Mouse (Mus musculus) forebrain, embryonic 10.5 days (tissue): ENCODE results near the gene Robo1. TPM values are rescaled to one million over a fixed set of nuclear protein-coding genes. Genes with fewer than 3 reads are reported as not detected.
"Not testable (repeated sequence)": the region's sequence is repeated elsewhere in the genome, so short reads cannot be mapped to it uniquely, and the experiment has no call there.

Source experiments
- DNase-seq: peaks from one replicate; pipeline ENCODE4 v3.0.0-alpha.2; 2017; ENCODE audit warnings: low spot score; ENCODE audit errors: extremely low spot score
- H3K27ac ChIP-seq: fragments of 300-500 bp; sonication (generic); 2 replicates; pipeline ENCODE4 v1.5.1; 2016; ENCODE audit warnings: mild to moderate bottlenecking
- H3K27me3 ChIP-seq: fragments of 300-500 bp; sonication (generic); 2 replicates; pipeline ENCODE4 v1.6.1; 2016; ENCODE audit warnings: mild to moderate bottlenecking; ENCODE audit not compliant: poor library complexity, severe bottlenecking
- H3K36me3 ChIP-seq: fragments of 300-500 bp; sonication (generic); replicated peaks from 2 replicates; pipeline ENCODE4 v1.6.1; 2016; ENCODE audit warnings: mild to moderate bottlenecking, moderate library complexity
- H3K4me1 ChIP-seq: fragments of 300-500 bp; sonication (generic); 2 replicates; pipeline ENCODE4 v1.6.1; 2016
- H3K4me3 ChIP-seq: fragments of 300-500 bp; sonication (generic); 2 replicates; pipeline ENCODE4 v1.5.1; 2016; ENCODE audit warnings: mild to moderate bottlenecking, moderate library complexity
- H3K9me3 ChIP-seq: fragments of 300-500 bp; sonication (generic); 2 replicates; pipeline ENCODE4 v1.6.1; 2016; ENCODE audit warnings: mild to moderate bottlenecking, moderate library complexity
- WGBS: fragments of 180-500 bp; shearing (Covaris S2); methylation state at CpG from one replicate; pipeline ENCODE4 v1.1.7; 2016; 5-methylcytosine and 5-hydroxymethylcytosine counted together
- polyA plus RNA-seq: library from polyadenylated mRNA; unstranded; fragments of >200 nt; fragmentation: Nextera tagmentation; extraction: Ambion mirVana; gene quantifications from 2 replicates; pipeline ENCODE4 v1.2.1, GENCODE M21; 2016

Robo1 gene
- polyA plus RNA-seq, 1 experiment from 2014 or later: 22.0 TPM

GRCm38 (mm10) chr16:72470037-72470673 is 162.0 kb downstream of the Robo1 start:
- DNase-seq: no peak
- Histone ChIP-seq H3K9me3 (no peaks in the 10 kb centered on the region), H3K4me3 (no peak overlapping the region), H3K36me3 (no peaks in the 10 kb centered on the region), H3K4me1 (peaks cover 12% of the 10 kb centered on the region), H3K27me3 (no peaks in the 10 kb centered on the region), H3K27ac (no peak overlapping the region)
- WGBS: 46% methylated on average over 2 of the region's 2 CpGs

GRCm38 (mm10) chr16:72510716-72511199 is 202.7 kb downstream of the Robo1 start:
- DNase-seq: peak; percentile 41
- Histone ChIP-seq H3K4me3 (peak overlapping the region; percentile 23), H3K4me1 (peaks cover 14% of the 10 kb centered on the region), H3K27me3 (peaks cover 80% of the 10 kb centered on the region), H3K36me3 (no peaks in the 10 kb centered on the region), H3K27ac (no peak overlapping the region), H3K9me3 (no peaks in the 10 kb centered on the region)
- 13% methylated on average over 6 of the region's 6 CpGs for WGBS

- no peak overlapping the region for H3K4me3 ChIP-seq
- H3K36me3 ChIP-seq: no peaks in the 10 kb centered on the region
- no peak overlapping the region for H3K27ac ChIP-seq
- H3K9me3 ChIP-seq: no peaks in the 10 kb centered on the region
- no peak for DNase-seq
- no peaks in the 10 kb centered on the region for H3K27me3 ChIP-seq
- peaks cover 5% of the 10 kb centered on the region; the same call in 1 of the 2 replicates for H3K4me1 ChIP-seq
- WGBS: 84% methylated on average over 2 of the region's 2 CpGs
These were observed 223.2 kb downstream of the Robo1 start for GRCm38 (mm10) chr16:72531337-72531736.

DNA sequence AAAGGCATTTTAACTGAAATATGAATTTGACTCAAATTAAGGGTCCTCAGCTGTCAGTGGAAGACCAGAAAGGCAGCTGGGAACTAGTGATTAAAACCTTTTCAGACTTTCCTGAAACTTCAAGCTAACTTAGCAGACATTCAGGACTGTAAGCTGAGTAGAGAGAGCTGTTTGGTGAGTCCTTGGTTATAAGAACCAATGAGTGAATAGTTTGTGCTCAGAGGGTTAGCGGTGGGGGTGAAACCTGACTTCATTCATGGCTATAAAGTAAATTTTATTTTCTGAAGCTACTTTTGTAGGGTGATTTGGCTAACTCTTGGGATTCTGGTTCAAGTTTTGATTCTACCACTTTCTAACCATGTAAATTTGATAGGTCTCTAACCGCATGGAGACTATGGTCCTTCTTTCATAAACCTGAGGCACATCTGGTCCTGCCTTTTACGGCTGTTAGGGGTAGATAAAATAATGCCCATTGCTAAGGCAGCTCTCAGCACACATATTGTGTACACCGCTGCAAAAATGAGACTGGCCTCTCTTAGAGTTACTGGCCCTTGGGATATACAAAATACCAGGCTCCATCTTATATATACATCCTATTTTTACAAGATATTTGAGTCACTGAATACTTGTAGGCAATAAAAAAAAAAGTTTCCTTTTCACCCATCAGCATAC is 225.9 kb downstream of the Robo1 start:
- WGBS: 91% methylated on average over 4 of the region's 4 CpGs

GRCm38 (mm10) chr16:72538171-72538570 is 230.1 kb downstream of the Robo1 start:
- Histone ChIP-seq H3K27me3 (0 out of 2 replicates have a peak, but pooled peaks cover 5% of the 10 kb centered on the region), H3K4me1 (no peaks in the 10 kb centered on the region), H3K27ac (no peak overlapping the region), H3K36me3 (no peaks in the 10 kb centered on the region), H3K9me3 (no peaks in the 10 kb centered on the region), H3K4me3 (no peak overlapping the region)
- 73% methylated on average over 3 of the region's 3 CpGs for WGBS
- no peak for DNase-seq

More for the DNA sequence above, 225.9 kb downstream of the Robo1 start:
- Histone ChIP-seq H3K27ac (no peak overlapping the region), H3K4me1 (peaks cover 5% of the 10 kb centered on the region; the same call in 1 of the 2 replicates), H3K4me3 (no peak overlapping the region), H3K36me3 (no peaks in the 10 kb centered on the region), H3K27me3 (no peaks in the 10 kb centered on the region), H3K9me3 (no peaks in the 10 kb centered on the region)
- DNase-seq: no peak

- Histone ChIP-seq H3K36me3 (no peaks in the 10 kb centered on the region), H3K4me3 (no peak overlapping the region), H3K9me3 (no peaks in the 10 kb centered on the region), H3K4me1 (peaks cover 20% of the 10 kb centered on the region), H3K27me3 (peaks cover 11% of the 10 kb centered on the region; the same call in 1 of the 2 replicates), H3K27ac (no peak overlapping the region)
- DNase-seq: no peak
- WGBS: 77% methylated on average over 3 of the region's 3 CpGs
These were observed 235.8 kb downstream of the Robo1 start for GRCm38 (mm10) chr16:72543928-72544327.

DNA sequence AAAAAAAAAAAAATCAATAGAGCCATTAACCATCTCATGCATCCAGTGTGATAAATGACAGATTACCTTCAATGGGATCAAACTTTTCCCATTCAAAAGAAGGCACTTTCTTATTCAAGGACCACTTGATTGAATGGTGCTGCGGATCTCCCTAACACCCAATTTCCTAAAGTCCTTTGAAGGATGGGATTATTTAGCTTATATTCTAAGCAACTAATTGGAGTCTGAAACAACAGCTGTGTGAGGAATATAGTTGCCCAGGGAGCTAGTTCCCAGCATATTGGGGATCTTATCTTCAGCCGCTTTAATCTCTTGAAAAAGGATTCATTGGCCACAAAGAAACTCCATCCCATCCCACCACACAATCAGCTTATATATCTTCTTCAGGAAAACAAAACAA is 236.8 kb downstream of the Robo1 start:
- H3K27me3 ChIP-seq: peaks cover 11% of the 10 kb centered on the region; the same call in 1 of the 2 replicates
- DNase-seq: no peak

DNA sequence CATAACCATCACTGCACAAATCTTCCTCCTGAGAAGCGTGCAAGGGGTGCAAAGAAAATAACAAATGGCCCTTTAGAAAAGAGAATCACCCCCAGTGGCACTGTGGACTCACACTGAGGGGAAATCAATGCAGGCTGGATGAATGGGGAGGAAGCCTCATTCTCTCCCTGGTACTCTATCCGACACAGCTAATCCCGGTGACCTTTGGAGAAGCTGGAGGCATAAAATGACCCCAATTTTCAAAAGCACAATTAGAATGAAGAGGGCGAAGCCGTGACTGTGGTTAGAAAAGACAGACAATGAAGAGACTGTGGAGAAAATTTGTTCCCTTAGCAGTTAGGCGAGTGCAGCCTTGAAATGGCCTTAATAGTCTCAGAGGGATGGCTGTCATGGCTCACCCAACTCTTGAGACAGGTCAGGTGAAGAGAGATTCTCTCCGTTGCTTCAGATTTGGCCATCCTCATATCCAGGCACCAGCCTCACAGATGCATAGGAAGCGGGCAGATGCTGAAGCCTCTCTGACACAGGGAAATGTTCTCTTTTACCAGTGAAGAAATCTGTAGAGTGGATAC is 243.7 kb downstream of the Robo1 start:
- 6% methylated on average over 8 of the region's 8 CpGs for WGBS
- Histone ChIP-seq H3K27ac (peak overlapping the region; percentile 56), H3K4me3 (peak overlapping the region; percentile 8; the same call in 1 of the 2 replicates)

More for the DNA sequence above, 236.8 kb downstream of the Robo1 start:
- no peak overlapping the region for H3K27ac ChIP-seq
- H3K9me3 ChIP-seq: no peaks in the 10 kb centered on the region
- H3K4me3 ChIP-seq: no peak overlapping the region
- WGBS: 27% methylated on average over 2 of the region's 2 CpGs
- H3K4me1 ChIP-seq: peaks cover 20% of the 10 kb centered on the region
- no peaks in the 10 kb centered on the region for H3K36me3 ChIP-seq

DNA sequence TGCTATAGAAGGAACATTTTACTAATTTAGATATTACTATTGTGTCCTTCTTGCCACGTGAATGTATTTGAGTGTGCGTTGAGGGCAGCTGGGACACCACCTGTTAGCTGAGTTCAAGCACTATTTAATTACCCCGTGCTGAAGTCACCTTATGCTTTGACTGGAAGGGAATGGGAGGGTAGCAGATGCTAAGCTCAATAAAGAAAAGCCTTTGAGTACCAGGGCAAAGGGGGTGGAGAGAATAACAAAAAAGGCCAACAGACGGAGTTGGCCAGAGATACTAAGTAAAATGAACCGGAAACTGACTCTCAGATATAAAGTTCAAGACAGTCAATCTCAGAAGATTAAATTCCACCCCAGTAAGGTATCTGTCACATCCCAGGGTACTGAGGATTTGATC is 245.6 kb downstream of the Robo1 start:
- H3K9me3 ChIP-seq: no peaks in the 10 kb centered on the region
- H3K27ac ChIP-seq: no peak overlapping the region
- peaks cover 37% of the 10 kb centered on the region for H3K4me1 ChIP-seq
- H3K4me3 ChIP-seq: no peak overlapping the region
- no peaks in the 10 kb centered on the region for H3K36me3 ChIP-seq
- no peak for DNase-seq
- 0 out of 2 replicates have a peak, but pooled peaks cover 14% of the 10 kb centered on the region for H3K27me3 ChIP-seq
- 24% methylated on average over 5 of the region's 5 CpGs for WGBS

More for the DNA sequence above, 243.7 kb downstream of the Robo1 start:
- Histone ChIP-seq H3K27me3 (0 out of 2 replicates have a peak, but pooled peaks cover 9% of the 10 kb centered on the region), H3K4me1 (peaks cover 37% of the 10 kb centered on the region), H3K36me3 (no peaks in the 10 kb centered on the region), H3K9me3 (no peaks in the 10 kb centered on the region)
- peak; percentile 57 for DNase-seq

DNA sequence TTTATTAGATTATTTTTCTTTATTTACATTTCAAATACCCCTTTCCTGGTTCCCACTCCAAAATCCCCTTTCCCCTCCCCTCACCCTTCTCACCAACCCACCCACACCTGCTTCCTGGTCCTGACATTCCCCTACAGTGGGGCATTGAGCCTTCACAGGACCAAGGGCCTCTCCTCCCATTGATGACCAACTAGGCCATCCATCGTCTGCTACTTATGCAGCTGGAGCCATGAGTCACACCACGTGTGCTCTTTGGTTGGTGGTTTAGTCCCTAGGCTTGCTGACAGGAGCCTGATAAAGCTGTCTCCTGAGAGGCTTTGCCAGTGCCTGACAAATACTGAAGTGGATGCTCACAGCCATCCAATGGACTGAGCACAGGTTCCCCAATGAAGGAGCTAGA is 254.0 kb downstream of the Robo1 start:
- DNase-seq, H3K4me3 ChIP-seq, H3K9me3 ChIP-seq, H3K36me3 ChIP-seq, H3K27ac ChIP-seq: not testable (repeated sequence)
- peaks cover 22% of the 10 kb centered on the region for H3K4me1 ChIP-seq
- peaks cover 46% of the 10 kb centered on the region for H3K27me3 ChIP-seq
- WGBS: 64% methylated on average over 2 of the region's 2 CpGs

DNA sequence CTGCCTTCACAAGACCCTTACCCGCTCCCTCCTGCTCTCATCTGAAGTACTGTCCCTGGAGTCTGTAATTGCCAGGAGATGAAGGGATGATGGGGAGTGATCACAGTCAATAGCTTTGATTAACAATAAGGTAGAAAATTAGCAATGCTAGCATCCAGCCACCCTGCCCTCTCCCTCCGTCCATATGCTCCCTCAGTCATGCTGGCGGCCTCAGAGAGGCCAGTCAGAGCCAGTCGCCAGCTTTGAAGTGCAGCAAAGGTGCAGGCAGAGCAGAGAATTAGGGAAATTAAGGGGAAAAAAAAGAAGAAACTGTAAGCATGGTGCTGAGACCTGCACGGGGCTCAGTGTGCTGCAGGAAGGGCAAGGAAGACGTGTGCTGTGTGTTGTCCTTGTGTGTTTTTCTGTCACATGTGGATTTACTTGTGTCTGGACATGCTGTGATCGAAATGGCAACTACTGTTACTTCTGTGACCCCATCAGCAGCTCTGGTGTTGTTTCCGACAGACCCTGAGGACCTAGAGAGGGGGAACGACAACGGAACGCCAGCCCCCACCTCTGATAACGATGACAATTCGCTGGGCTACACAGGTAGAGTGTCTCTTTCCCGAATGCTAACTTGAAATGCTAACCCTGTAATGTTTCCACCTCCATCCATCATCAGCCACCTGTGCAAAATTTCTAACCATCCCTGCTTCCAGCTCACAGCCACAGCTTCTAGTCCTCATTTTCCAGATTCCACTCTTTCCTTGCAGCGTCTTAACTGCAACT is 255.3 kb downstream of the Robo1 start:
- no peak overlapping the region for H3K4me3 ChIP-seq
- H3K27ac ChIP-seq: peak overlapping the region; percentile 25; the same call in 1 of the 2 replicates
- peaks cover 22% of the 10 kb centered on the region for H3K4me1 ChIP-seq
- H3K36me3 ChIP-seq: no peaks in the 10 kb centered on the region
- H3K9me3 ChIP-seq: no peaks in the 10 kb centered on the region
- H3K27me3 ChIP-seq: peaks cover 40% of the 10 kb centered on the region
- DNase-seq: no peak
- 26% methylated on average over 15 of the region's 15 CpGs for WGBS

DNA sequence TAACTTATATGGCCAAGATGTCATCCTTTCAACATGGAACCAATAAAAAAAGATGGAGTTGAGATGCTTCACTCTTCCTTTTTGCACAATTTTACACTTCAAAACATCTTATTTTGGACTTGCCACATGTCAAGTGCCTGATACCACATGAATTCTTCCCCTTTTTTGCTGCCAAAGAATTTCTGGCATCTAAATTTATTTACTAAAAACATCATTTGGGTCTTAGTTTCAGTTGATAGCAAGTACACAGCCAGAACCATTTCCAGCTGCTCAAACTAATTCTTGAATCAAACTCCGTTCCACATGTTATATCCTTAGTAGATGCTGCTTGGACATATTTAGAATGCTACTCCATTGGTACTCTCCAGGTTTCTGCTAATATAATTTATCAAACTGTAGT is 267.1 kb downstream of the Robo1 start:
- H3K9me3 ChIP-seq: no peaks in the 10 kb centered on the region
- H3K27me3 ChIP-seq: no peaks in the 10 kb centered on the region
- no peak for DNase-seq
- H3K27ac ChIP-seq: no peak overlapping the region
- H3K36me3 ChIP-seq: no peaks in the 10 kb centered on the region
- WGBS: 90% methylated on average over 1 of the region's 1 CpGs
- H3K4me3 ChIP-seq: no peak overlapping the region
- peaks cover 22% of the 10 kb centered on the region for H3K4me1 ChIP-seq
